Mouse (Mus musculus) heart, postnatal 0 days (tissue): ENCODE results near the gene Tmprss4. TPM values are rescaled to one million over a fixed set of nuclear protein-coding genes. Genes with fewer than 3 reads are reported as not detected.

Experiments
- ATAC-seq: fragments of 200-750 bp; cut with Nextera tagmentation; 2 replicates; pipeline ENCODE4 v1.8.0; 2017; ENCODE audit warnings: low read depth, moderate number of reproducible peaks, moderate library complexity; ENCODE audit not compliant: insufficient read depth
- DNase-seq: peaks from one replicate; pipeline ENCODE4 v3.0.0-alpha.2; 2016; ENCODE audit warnings: low spot score
- H3K27ac ChIP-seq: fragments of 300-500 bp; sonication (generic); 2 replicates; pipeline ENCODE4 v1.5.1; 2014; ENCODE audit warnings: low read depth, mild to moderate bottlenecking
- H3K27me3 ChIP-seq: fragments of 300-500 bp; sonication (generic); 2 replicates; pipeline ENCODE4 v1.6.1; 2014; ENCODE audit warnings: low read length, mixed read lengths; ENCODE audit not compliant: control insufficient read depth, insufficient read depth
- H3K36me3 ChIP-seq: fragments of 300-500 bp; sonication (generic); replicated peaks from 2 replicates; pipeline ENCODE4 v1.6.1; 2014; ENCODE audit warnings: low read length, mixed read lengths; ENCODE audit not compliant: control insufficient read depth, insufficient read depth
- H3K4me1 ChIP-seq: fragments of 300-500 bp; sonication (generic); 2 replicates; pipeline ENCODE4 v1.6.1; 2014; ENCODE audit warnings: antibody characterized with exemption; ENCODE audit not compliant: control insufficient read depth, insufficient read depth
- H3K4me2 ChIP-seq: fragments of 300-500 bp; sonication (generic); 2 replicates; pipeline ENCODE4 v1.6.1; 2014; ENCODE audit warnings: low read depth, mild to moderate bottlenecking, low read length, moderate library complexity
- H3K4me3 ChIP-seq: fragments of 300-500 bp; sonication (generic); 2 replicates; pipeline ENCODE4 v1.5.1; 2014; ENCODE audit warnings: low read depth, low read length
- H3K9ac ChIP-seq: fragments of 300-500 bp; sonication (generic); replicated peaks from 2 replicates; pipeline ENCODE4 v1.6.1; 2014; ENCODE audit warnings: low read depth, low read length, mixed read lengths
- H3K9me3 ChIP-seq: fragments of 300-500 bp; sonication (generic); replicated peaks from 2 replicates; pipeline ENCODE4 v1.6.1; 2016; ENCODE audit warnings: low read length; ENCODE audit not compliant: control insufficient read depth
- CTCF ChIP-seq: IDR thresholded peaks from 2 replicates; pipeline ENCODE4 v1.5.1; 2016; ENCODE audit warnings: antibody characterized with exemption, control low read depth, low read depth
- EP300 ChIP-seq: IDR thresholded peaks from 2 replicates; pipeline ENCODE4 v1.6.1; 2016; ENCODE audit warnings: antibody characterized with exemption, low read depth
- WGBS: fragments of 180-500 bp; shearing (Covaris S2); extraction: QIAGEN DNeasy Blood & Tissue Kit; methylation state at CpG from one replicate; pipeline ENCODE4 v1.1.7; 2014; 5-methylcytosine and 5-hydroxymethylcytosine counted together
- polyA plus RNA-seq: library from polyadenylated mRNA; unstranded; fragments of >200 nt; fragmentation: Nextera tagmentation; extraction: Ambion mirVana; gene quantifications from 2 replicates; pipeline ENCODE4 v1.2.1, GENCODE M21; 2015
- total RNA-seq: library from RNA; depleted of rRNA; stranded (reverse); fragments of >200 nt; gene quantifications from 2 replicates; pipeline ENCODE4 v1.2.3, GENCODE M21; 2014; ENCODE audit warnings: low replicate concordance

Tmprss4 gene
- total and polyA plus RNA-seq, 2 experiments from 2014 or later: not detected

- DNase-seq: no peak
- Histone ChIP-seq H3K4me1 (no peaks in the 10 kb centered on the region), H3K9me3 (no peaks in the 10 kb centered on the region), H3K27me3 (no peaks in the 10 kb centered on the region), H3K9ac (no peak overlapping the region), H3K4me3 (no peak overlapping the region), H3K27ac (no peak overlapping the region), H3K36me3 (no peaks in the 10 kb centered on the region), H3K4me2 (no peak overlapping the region)
- TF ChIP-seq CTCF (no peak), EP300 (no peak)
- no peak for ATAC-seq
- WGBS: 44% methylated on average over 3 of the region's 3 CpGs
Observed at GRCm38 (mm10) chr9:45182521-45182920, 21.4 kb downstream of the Tmprss4 start.

DNA sequence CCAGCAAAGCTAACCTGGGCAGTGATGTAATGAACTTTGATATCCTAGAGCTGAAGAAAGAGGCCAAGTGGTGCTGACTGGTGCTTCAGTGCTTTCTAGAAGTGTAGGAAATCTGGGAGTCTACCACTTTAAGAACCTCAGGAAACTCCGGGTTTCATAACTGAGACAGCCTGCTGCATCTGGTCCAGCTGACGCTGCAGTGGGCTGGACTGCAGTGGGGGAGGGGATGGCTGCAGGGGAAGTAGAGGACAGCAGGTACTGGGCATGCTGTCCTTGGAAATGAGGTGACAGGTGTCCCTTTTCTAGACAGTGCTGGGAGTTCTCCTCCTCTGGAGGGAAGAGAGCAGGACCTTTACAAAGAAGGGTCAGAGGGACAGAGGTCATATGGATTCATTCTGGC, 22.1 kb downstream of the Tmprss4 start, which contains the start of gene BC049352:
Gene BC049352, plus strand, starts transcription at position 238 of the 400 bp plus-strand sequence.
- Histone ChIP-seq H3K27ac (no peak within 1 kb of the TSS), H3K4me1 (no peaks in the 10 kb centered on the region), H3K36me3 (no peaks in the 10 kb centered on the region), H3K4me3 (no peak within 1 kb of the TSS), H3K9me3 (no peaks in the 10 kb centered on the region), H3K27me3 (no peaks in the 10 kb centered on the region), H3K4me2 (no peak within 1 kb of the TSS), H3K9ac (no peak within 1 kb of the TSS)
- 11% methylated on average over 2 of the region's 2 CpGs for WGBS
- ATAC-seq: no peak
- TF ChIP-seq EP300: no peak
- no peak for TF ChIP-seq CTCF
- DNase-seq: no peak

GRCm38 (mm10) chr9:45179282-45179681, 24.6 kb downstream of the Tmprss4 start:
- no peak for ATAC-seq

DNA sequence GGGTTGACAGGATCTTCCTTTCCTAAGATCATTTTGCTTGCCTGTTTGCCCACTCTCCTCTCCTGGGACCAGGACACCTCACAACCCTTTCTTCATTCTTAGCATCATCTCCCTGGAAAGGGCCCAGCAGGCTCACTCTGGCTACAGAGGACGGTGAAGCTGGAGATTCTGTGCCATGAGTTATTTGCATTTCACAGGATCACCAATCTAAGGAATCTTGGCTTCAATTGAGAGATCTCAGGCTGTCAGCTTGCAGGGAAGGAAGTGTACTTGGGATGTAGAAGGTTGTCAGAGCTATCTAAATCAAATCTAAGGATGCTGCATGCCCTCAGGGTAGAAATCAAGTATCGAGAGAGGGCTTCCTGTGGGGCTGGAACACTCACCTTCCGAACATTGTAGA, 30.4 kb downstream of the Tmprss4 start:
- no peak overlapping the region for H3K4me3 ChIP-seq
- H3K27me3 ChIP-seq: no peaks in the 10 kb centered on the region
- peaks cover 3% of the 10 kb centered on the region; the same call in 1 of the 2 replicates for H3K9me3 ChIP-seq
- DNase-seq: no peak
- WGBS: 56% methylated on average over 3 of the region's 3 CpGs
- TF ChIP-seq CTCF: no peak
- TF ChIP-seq EP300: no peak
- H3K27ac ChIP-seq: no peak overlapping the region
- ATAC-seq: no peak
- no peaks in the 10 kb centered on the region for H3K36me3 ChIP-seq
- no peaks in the 10 kb centered on the region for H3K4me1 ChIP-seq
- H3K9ac ChIP-seq: no peak overlapping the region
- no peak overlapping the region for H3K4me2 ChIP-seq

More at GRCm38 (mm10) chr9:45179282-45179681, 24.6 kb downstream of the Tmprss4 start:
- H3K4me1 ChIP-seq: no peaks in the 10 kb centered on the region
- H3K4me2 ChIP-seq: no peak overlapping the region
- no peaks in the 10 kb centered on the region for H3K27me3 ChIP-seq
- H3K9me3 ChIP-seq: no peaks in the 10 kb centered on the region
- DNase-seq: no peak
- H3K27ac ChIP-seq: no peak overlapping the region
- no peaks in the 10 kb centered on the region for H3K36me3 ChIP-seq
- WGBS: 66% methylated on average over 5 of the region's 5 CpGs
- no peak overlapping the region for H3K4me3 ChIP-seq
- TF ChIP-seq CTCF (no peak), EP300 (no peak)
- H3K9ac ChIP-seq: no peak overlapping the region

- TF ChIP-seq CTCF (no peak), EP300 (no peak)
- no peak overlapping the region for H3K4me2 ChIP-seq
Observed at GRCm38 (mm10) chr9:45171073-45171610, 32.8 kb downstream of the Tmprss4 start.

DNA sequence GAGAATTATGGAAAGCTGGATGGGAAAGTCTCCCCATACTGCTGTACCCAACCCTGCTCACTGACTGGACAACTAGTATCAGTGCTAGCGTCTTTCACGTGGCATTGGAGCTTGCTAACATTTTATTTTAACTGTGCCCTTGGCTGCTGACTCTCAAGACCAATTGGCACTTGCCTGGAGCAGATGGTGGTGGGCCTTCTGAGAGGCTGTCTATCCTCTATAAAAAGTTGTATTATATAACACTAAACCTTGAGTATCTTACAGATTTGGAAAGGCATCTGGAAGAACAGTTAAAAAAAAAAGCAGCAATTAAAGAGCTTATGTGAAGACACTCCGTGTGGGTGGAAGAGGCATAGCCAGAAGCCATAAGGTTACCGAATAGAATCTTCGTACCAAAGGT, 33.7 kb downstream of the Tmprss4 start:
- Histone ChIP-seq H3K4me1 (no peaks in the 10 kb centered on the region), H3K9me3 (peaks cover 3% of the 10 kb centered on the region; the same call in 1 of the 2 replicates), H3K4me2 (no peak overlapping the region), H3K36me3 (no peaks in the 10 kb centered on the region), H3K9ac (no peak overlapping the region), H3K27ac (no peak overlapping the region), H3K4me3 (no peak overlapping the region), H3K27me3 (no peaks in the 10 kb centered on the region)
- no peak for DNase-seq
- no peak for ATAC-seq
- 87% methylated on average over 5 of the region's 5 CpGs for WGBS
- TF ChIP-seq CTCF (no peak), EP300 (no peak)

More at GRCm38 (mm10) chr9:45171073-45171610, 32.8 kb downstream of the Tmprss4 start:
- DNase-seq: no peak
- Histone ChIP-seq H3K4me1 (no peaks in the 10 kb centered on the region), H3K9me3 (peaks cover 3% of the 10 kb centered on the region; the same call in 1 of the 2 replicates), H3K4me3 (no peak overlapping the region), H3K9ac (no peak overlapping the region), H3K36me3 (no peaks in the 10 kb centered on the region), H3K27ac (no peak overlapping the region), H3K27me3 (no peaks in the 10 kb centered on the region)
- WGBS: 57% methylated on average over 1 of the region's 1 CpGs
- ATAC-seq: no peak
